Mouse (Mus musculus) monocyte, adult 2 months (primary cell): ENCODE measurements around the gene Vcam1.

Experiments
- DNase-seq, 2 experiments: peaks; one replicate each; pipeline ENCODE4 v3.0.0; 2022; ENCODE audit warnings: low spot score in 2 of 2, low read depth in 1 of 2

Gene Vcam1

DNA sequence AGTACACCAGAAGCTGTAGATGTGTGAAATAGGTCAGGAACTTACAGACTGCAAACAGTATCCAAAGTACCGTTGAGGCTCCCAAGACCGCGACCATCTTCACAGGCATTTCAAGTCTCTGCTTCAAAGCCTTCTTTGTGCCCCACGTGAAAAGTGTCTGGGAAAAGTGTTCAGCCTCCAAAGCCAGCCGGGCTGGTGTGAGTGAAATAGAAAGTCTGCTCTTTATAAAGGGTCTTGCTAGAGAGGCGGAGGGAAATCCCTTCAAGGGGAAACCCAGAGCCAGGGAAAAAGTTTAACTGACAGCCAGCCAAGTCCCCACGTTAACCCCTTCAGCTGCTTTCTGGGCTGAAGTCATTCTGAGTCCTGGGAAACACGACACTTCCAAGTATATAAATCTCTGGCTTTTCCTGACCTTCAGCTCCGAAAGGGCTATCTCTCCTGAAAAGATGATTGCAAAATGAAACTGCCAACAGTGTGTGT is at the start of gene Vcam1:
Gene Vcam1, minus strand, starts transcription at position 430 of the 480 bp plus-strand sequence.
- DNase-seq, result peak in 1 of 2 experiments; percentile 2

DNA sequence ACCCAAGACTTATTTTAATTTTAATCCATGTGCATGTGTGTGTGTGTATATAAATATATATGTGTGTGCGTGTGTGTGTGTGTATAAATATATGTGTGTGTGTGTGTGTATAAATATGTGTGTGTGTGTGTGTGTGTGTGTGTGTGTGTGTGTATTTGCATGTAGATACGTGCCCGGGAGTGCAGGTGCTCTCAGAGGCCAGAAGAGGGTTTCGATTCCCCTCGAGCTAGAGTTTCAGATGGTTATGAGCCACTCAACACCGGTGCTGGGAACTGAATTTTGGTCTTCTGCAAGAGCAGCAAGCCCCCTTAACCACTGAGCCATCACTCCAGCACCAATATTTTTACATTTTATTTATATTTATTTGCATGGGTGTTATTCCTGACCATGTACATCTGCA is 45.6 kb upstream of the Vcam1 start:
- no peak for DNase-seq

DNA sequence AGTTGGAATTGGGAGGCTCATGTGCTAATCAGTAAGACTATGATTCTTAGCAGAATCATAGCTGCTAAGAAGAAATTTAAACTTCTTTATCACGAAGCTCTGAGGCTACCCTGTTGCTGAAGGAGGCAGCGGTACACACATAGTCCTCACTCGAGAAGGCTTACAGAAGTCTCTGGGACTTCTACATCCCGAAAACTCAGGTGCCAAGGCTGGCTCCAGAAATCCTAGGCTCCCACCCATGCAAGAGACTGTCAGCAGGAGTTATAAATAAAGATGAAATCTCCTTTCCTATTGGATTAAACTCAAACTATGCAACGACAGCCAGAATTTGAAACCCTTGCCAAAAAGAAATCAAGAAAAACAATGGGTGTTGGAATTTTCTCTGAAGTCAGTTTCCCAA is 42.0 kb upstream of the Vcam1 start:
- DNase-seq, result no peak

DNA sequence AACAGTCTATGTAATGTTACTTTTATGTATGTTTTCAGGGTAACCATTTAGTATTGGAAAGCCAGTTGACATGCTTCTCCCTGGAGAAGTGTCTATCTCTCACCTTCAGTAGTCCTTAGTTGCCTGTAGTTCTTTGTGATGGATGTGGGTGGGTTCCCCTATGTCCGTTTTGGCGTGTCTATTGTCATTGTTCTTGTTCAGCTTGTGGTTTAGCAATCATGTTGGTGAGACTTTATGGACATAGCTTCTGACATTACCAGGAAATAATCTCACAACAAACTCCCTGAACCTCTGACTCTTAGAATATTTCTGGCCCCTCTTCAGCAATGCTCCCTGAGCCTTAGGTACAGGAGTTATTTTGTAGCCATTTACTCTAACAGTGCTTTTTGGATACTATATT is 38.6 kb upstream of the Vcam1 start:
- DNase-seq, result no peak

GRCm38 (mm10) chr3:116166296-116166695 is 36.8 kb upstream of the Vcam1 start:
- DNase-seq, result no peak

- DNase-seq, result no peak
These were observed 35.5 kb upstream of the Vcam1 start for GRCm38 (mm10) chr3:116165030-116165429.

DNA sequence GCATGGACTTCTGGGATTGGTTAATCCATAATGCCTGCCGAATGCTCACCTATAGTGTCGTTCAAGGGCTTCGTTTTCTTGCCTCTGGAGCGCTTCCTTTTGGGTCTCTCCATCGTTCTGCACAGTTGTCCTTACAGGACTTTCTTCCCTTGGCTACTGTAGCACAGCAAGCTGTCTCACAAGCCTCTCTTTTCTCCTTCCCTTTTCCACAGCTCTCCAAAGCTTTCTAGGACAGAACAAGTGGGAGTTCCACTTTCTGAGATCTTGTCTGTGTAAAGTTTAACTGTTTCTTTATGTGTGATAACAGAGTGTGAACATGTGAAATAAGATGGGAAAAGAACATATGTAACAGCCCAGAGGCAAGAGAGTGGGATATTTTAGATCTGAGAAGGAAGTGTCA is 34.0 kb upstream of the Vcam1 start:
- DNase-seq, result no peak

GRCm38 (mm10) chr3:116162097-116162666 is 32.7 kb upstream of the Vcam1 start:
- DNase-seq, result no peak

GRCm38 (mm10) chr3:116159376-116159775 is 29.9 kb upstream of the Vcam1 start:
- DNase-seq, result no peak

- DNase-seq, result no peak
These were observed 28.0 kb upstream of the Vcam1 start for GRCm38 (mm10) chr3:116157447-116157990.

DNA sequence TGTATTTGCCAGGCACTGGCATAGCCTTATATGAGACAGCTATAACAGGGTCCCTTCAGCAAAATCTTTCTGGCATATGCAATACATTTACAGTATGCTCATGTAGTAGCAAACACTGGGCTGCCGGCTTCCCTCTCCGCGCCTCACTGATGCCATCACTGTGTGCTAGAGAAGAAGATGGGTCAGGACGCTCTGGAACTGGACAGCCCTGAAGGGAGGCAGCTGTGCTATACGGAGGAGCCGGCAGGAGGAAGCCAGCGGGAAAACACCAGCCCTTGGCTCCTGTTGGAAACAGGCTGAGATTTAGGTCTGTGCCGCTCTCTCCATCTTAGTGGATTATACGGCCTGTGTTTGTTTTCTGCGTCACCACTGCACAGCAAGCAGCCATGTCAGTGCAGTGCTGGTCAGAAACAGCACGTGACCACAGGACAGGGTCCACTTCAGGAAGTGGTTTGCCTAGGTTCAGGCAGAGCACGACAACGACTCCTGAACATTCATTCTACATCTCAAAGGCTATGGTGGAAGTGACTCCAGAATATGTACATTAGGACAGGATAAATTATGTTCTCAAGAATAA is 20.7 kb upstream of the Vcam1 start:
- DNase-seq, result no peak

DNA sequence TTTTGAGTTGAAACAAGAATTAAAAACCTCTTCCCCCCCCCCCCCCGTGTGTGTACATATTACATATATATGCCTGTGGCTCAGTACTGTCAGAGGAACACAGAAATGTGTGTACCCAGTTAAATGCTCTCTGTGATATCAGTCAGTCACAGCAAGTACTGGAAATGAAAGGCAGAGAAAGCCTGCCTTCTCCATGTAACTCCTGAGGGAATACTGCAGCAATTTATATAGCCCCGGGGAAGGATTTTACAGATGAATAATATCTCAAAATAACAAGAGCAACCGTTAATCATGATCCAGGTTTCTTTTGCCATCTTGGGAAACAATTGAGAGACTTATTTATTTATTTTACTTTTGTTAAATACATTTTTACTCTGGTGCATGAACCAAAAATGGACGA is 19.6 kb upstream of the Vcam1 start:
- DNase-seq, result no peak

DNA sequence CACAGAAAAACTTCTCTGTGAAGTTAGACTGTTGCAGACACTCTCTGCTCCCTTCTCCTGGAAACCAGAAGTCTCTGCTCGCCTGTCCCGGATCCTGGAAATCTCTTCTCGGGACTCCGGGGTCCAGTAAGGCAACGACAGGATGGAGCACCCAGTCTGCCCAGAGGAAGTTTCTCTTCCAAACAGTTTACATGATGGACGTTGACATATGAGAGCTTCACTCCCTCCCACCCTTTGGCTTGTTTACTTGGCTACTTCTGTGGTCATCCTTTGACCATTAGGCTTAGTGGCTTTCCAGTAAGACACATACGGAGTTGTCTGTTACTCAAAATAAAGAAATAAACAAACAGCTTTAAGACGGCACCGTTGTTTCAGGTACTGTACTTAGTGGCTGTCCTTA is 19.2 kb upstream of the Vcam1 start:
- DNase-seq, result no peak

DNA sequence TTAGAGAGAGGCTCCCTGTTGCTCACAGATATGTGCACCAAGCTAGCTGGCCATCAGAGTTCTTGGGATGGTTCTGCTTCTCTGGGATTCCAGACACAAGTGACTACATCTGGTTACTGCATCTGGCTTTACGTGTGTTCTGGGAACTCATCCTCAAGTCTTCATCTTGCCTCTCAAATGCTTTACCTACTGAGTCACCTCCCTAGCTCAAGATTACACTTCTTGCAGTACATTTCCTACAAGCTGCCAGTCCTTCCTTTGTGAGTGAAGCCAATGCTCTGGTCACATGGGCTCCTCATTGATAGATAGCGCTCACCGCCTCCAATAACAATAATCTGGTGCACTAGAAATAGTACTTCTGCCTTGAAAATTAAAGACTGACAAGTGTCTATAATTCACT is 11.7 kb upstream of the Vcam1 start:
- DNase-seq, result no peak

DNA sequence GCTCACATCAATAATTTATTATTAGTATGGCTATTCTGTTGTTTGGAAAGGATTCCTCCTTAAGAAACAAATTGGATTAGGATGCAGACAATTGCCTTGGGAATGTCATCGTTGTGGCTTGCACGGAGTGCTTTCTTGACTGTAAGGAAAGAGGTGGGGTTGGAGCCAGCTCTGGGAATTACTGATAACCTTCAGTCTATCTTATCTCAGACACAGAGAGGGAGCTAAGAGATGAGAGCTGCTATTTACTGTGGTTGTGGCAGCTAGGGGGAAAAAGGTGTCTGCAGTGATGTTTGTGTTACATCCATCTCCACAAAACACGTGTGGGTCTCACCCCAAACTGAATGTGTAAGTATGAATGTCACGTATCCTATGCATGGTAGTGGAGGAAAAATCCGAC is 9.5 kb upstream of the Vcam1 start:
- no peak for DNase-seq

GRCm38 (mm10) chr3:116138081-116138480 is 8.6 kb upstream of the Vcam1 start:
- DNase-seq, result no peak

- no peak for DNase-seq
These were observed 3.9 kb upstream of the Vcam1 start for GRCm38 (mm10) chr3:116133363-116133762.

DNA sequence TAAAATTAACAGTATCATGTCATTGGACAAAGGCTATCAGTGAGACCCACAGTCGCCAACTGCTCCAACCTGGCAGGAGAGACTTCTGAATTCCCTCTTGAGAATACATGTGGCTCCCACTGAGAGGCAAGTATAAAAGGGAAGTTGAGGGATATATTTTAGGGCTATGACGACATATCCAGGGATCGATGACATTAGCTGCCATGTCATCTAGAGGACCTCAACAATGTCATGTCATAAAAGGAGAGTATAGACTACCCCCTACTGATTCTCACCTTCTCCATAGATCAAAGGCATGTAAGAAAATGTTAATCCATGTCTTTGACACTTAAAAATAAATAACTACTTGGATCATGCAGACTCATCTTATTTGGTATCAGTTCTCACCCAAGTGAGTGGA is 1.2 kb upstream of the Vcam1 start:
- no peak for DNase-seq

DNA sequence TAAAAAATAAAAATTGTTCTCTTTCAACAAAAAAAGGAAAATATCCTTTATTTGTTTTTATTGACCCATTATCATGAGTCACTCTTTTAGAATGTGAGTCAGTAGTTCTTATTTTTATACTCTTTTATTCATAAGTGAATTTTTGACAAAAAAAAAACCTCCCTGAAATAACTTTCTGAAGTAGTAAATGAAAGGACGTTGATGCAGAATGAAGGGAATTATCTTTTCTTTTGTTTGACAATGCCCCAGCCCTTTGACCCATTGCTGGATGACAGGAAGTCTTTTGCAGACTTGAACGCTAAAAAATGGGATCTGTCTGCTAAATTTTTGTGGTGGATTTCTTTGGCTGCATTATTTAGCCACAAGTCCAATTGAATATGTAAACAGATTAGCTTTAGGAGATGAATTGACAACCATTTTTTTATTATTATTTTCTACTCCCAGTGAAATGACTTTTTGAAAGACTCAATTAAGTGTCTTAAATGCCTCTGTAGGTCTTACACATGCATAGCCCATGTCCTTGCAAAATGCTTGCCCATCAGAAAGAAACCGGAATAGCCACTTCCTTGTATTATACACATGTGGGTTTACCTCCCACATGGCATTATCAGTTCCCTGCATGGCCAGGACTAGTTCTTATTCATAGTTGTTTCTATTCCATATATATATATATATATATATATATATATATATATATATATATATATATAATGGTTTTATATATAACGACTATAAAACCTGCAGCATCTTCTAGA is 530 bp upstream of the Vcam1 start:
- no peak for DNase-seq

DNA sequence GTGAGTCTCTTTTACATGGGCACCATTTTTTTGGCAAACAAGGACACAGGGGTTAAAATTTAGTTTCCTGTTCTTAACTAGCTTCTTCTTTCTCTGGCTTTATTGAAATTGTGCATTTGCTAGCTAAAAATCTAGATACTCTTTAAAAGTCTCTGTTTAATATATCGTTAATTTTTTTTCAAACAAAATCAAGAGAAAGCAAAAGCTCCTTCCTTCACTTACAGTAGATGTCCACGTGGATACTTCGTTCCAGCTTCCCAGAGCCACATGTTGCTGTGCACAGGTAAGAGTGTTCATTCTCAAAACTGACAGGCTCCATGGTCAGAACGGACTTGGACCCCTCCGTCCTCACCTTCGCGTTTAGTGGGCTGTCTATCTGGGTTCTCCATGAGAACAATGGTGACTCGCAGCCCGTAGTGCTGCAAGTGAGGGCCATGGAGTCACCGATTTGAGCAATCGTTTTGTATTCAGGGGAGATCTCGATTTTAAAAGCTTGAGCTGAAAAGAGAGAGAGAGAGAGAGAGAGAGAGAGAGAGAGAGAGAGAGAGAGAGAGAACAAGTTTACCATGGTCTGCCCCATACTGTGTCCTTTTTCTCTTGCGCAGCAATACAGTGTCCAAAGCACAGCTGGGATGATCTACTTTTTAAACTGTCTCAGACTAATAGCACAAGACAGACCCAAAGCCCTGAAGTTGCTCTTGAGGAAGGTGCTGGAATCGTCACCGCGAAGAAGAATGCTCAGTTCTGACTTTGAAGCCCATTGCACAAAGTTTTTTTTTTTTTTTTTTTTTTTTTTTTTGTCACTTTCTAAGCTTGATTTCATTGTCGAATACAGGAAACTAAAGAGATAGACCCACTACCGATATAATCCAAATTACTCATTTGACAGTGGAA is 930 bp downstream of the Vcam1 start:
- no peak for DNase-seq

DNA sequence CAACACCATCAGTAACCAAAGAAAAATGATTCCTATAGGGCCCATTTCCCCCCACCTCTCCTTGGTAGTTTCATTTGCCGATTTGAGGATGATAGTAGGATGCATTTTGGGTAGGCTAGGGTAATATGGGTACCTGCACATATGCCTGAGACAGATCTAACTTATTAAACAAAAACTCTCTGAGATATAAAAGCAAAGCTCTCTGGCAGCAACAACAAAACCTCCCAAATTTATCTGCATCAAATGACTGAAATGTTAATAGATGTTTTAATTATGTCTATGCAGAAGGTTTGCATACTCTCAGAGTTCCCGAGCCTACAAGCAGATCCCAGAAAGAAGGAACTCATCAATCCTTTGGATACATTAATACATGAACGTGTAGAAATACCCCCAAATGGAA is 1.7 kb downstream of the Vcam1 start:
- DNase-seq, result no peak
